Mouse (Mus musculus) liver, postnatal 0 days (tissue): ENCODE data around the gene Il1f5.

Source experiments
- CTCF ChIP-seq: sonication (generic); IDR thresholded peaks from 2 replicates; pipeline ENCODE4 v1.5.1; 2016; ENCODE audit warnings: antibody characterized with exemption, low read depth
- EP300 ChIP-seq: IDR thresholded peaks from 2 replicates; pipeline ENCODE4 v1.6.1; 2016; ENCODE audit warnings: antibody characterized with exemption, low read depth, mild to moderate bottlenecking

DNA sequence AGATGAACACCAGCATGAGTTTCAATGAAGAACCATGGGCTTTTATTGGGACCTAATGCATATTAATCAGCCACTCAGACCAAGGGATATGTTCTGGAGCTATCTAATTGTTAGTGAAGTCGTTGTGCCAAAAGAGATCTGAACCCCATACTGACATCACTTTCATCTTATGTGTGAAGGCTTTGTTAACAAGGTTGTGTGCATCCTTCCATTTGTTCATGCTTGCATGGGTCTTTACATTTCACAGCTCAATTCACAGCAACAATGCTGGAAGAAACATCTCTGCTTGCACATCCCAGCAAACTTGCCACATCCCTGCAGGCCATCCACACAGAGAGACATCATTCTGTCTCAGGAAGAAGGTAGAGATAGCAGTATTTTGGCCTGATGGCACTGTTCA is 1.6 kb upstream of the Il1f5 start:
- TF ChIP-seq CTCF (no peak), EP300 (no peak)
